Mouse (Mus musculus) ES-E14 (cell line): ENCODE measurements at regions not wholly inside any gene's neighbourhood (a gene's known extent, or its start where the extent isn't known, plus 50 kb on each side); places are given as distances from the start of the nearest gene placed in this dataset.

Experiments
- CHD2 ChIP-seq: IDR thresholded peaks from 2 replicates; pipeline ENCODE4 v1.6.1; 2014; ENCODE audit warnings: mild to moderate bottlenecking, low read depth, low read length, inconsistent platforms
- HCFC1 ChIP-seq: IDR thresholded peaks from 2 replicates; pipeline ENCODE4 v1.6.1; 2012; ENCODE audit warnings: low read length, inconsistent platforms, borderline replicate concordance; ENCODE audit not compliant: insufficient read depth
- MAFK ChIP-seq: IDR thresholded peaks from 2 replicates; pipeline ENCODE4 v1.6.1; 2014; ENCODE audit warnings: mild to moderate bottlenecking, low read depth, low read length, inconsistent platforms; ENCODE audit not compliant: insufficient read depth
- ZC3H11A ChIP-seq: IDR thresholded peaks from 2 replicates; pipeline ENCODE4 v1.6.1; 2012; ENCODE audit warnings: low read depth, mild to moderate bottlenecking, inconsistent platforms, low read length, borderline replicate concordance
- ZNF384 ChIP-seq: IDR thresholded peaks from 2 replicates; pipeline ENCODE4 v1.6.1; 2012; ENCODE audit warnings: low read depth, low read length, inconsistent platforms

- TF ChIP-seq CHD2 (no peak), ZC3H11A (no peak), ZNF384 (no peak), HCFC1 (no peak), MAFK (no peak)
Measured at GRCm38 (mm10) chr8:87158322-87158721, 273.3 kb upstream of the N4bp1 start.
